Mouse (Mus musculus) embryonic fibroblast, embryonic 13.5 days (primary cell): ENCODE measurements around the gene Htra3. TPM values are rescaled to one million over a fixed set of nuclear protein-coding genes. Genes with fewer than 3 reads are reported as not detected.

Source experiments
- H3K27ac ChIP-seq: 2 replicates; pipeline ENCODE4 v1.5.1; 2012; ENCODE audit warnings: low read length, control low read depth, inconsistent platforms; ENCODE audit not compliant: insufficient read depth
- H3K4me1 ChIP-seq: 2 replicates; pipeline ENCODE4 v1.6.1; 2011; ENCODE audit warnings: low read length; ENCODE audit not compliant: control insufficient read depth, insufficient read depth
- H3K4me3 ChIP-seq: 2 replicates; pipeline ENCODE4 v1.5.1; 2011; ENCODE audit warnings: mild to moderate bottlenecking, control low read depth, low read length; ENCODE audit not compliant: insufficient read depth
- CTCF ChIP-seq: IDR thresholded peaks from 2 replicates; pipeline ENCODE4 v1.5.1; 2011; ENCODE audit warnings: mild to moderate bottlenecking, control low read depth, low read length, moderate library complexity, borderline replicate concordance; ENCODE audit not compliant: insufficient read depth
- POLR2A ChIP-seq: IDR thresholded peaks from 2 replicates; pipeline ENCODE4 v1.6.1; 2011; ENCODE audit warnings: low read depth, mild to moderate bottlenecking, control low read depth, low read length, moderate library complexity
- polyA plus RNA-seq: library from polyadenylated mRNA; stranded (reverse); fragments of >200 nt; gene quantifications from 2 replicates; pipeline ENCODE4 v1.2.4, GENCODE M21; 2011; ENCODE audit warnings: low read depth; ENCODE audit not compliant: missing spikeins, insufficient read length

Gene Htra3
- polyA plus RNA-seq, 1 experiment: 19.2 TPM

DNA sequence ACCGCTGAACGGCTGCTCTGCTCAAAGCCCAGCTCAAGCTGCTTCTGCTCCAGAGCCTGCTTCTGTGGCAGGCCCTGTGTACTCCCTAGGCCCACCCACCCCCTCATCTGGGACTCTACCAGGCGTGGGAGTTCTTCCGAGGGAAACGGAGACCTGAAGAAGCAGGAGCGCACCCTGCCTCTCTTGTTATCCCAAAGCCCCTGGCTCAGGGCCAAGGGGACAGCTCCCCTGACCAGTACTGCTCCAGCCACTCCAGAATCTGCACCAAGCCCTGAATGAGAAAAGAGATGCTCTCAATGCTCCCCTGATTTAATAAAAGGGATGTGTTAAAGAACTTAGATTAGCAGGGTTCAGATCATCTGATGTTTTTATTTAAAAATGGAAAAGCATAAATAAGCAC, 18.4 kb downstream of the Htra3 start:
- no peak for TF ChIP-seq POLR2A
- TF ChIP-seq CTCF: no peak
- Histone ChIP-seq H3K27ac (no peak overlapping the region), H3K4me3 (no peak overlapping the region), H3K4me1 (no peaks in the 10 kb centered on the region)

DNA sequence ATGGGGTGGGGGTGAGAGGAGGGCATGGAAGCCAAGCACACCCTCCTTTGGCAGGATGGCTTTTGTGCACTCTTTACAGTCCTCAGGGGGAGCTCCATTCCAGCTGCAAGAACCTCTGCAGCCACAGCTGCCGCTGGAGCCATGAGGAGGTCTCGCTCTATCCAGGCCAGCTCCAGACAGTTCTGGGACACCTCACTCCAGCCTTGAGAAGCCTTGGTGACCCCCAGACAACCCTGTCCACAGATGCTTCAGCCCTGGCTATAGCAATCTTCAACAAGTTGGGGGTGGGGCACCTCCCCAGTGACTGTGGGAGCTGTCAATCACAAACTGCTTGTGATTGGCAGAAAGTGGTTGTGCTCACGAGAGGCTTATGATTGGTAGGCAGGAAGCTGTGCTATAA, 20.1 kb downstream of the Htra3 start:
- H3K27ac ChIP-seq: no peak overlapping the region
- H3K4me3 ChIP-seq: no peak overlapping the region
- no peak for TF ChIP-seq CTCF
- no peak for TF ChIP-seq POLR2A
- no peaks in the 10 kb centered on the region for H3K4me1 ChIP-seq

DNA sequence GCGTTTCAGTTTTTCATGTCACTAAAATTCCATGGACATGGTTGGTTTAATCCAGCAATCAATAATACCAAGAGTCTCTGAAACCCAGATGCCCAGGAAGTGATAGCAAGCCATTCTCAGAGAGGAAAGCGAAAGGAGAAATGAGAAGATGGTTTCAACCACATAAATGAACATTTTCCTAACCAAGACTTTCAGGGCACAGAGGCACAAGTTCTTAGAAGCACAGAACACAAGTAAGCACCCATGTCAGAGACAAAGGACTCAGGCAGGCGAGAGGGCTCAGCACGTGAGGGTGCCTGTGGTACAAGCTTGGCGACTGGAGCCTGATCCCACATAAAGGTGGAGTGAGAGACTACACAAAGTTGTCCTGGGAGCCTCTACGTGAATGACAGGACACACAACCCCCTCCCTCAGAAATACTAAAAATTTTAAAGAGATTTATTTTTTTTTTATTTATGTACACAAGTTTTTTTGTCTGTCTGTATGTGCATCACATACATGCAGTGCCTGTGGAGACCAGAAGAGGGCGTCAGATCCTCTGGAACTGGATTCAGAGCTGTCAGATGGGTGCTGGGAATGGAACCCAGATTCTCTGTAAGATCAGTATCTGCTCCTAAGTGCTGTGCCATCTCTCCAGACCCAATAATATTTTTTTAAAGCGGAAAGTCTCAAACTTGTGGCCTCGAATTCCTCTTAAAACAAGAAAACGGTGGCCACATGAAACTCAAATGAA, 23.7 kb downstream of the Htra3 start:
- Histone ChIP-seq H3K27ac (no peak overlapping the region), H3K4me1 (no peaks in the 10 kb centered on the region), H3K4me3 (no peak overlapping the region)
- TF ChIP-seq POLR2A (no peak), CTCF (no peak)

DNA sequence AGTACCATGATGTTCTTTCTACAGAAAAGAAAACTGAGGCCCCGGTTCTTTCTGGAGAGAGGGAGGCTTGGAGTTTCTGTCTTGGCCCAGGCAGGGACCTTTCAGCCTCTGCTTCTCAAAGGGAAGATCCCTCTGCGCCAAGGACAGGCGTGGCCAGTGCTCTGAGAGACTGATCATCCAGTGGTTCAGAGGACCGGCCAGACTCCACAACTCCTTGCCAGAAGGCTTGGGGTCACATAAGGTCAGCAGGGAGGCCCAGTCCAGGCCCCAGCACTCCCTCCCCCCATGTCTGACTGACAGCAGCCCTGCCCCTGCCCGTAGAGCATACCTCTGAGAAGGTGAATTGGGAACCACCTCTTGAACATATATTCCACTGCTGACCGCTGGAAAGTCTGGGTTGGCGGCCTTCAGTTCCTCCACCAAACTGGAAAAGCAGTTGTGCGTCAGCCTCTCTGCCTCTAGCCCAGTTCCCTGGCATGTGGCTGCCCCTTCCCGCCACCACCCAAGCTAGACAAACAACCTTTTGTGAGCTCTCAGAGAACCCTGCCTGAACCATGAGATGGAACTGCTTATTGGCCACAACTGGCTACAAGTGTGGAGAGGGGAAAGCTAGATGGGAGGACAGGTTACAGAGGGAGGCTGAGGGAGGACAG, 25.7 kb downstream of the Htra3 start:
- Histone ChIP-seq H3K4me1 (no peaks in the 10 kb centered on the region), H3K4me3 (no peak overlapping the region), H3K27ac (no peak overlapping the region)
- no peak for TF ChIP-seq POLR2A
- no peak for TF ChIP-seq CTCF

DNA sequence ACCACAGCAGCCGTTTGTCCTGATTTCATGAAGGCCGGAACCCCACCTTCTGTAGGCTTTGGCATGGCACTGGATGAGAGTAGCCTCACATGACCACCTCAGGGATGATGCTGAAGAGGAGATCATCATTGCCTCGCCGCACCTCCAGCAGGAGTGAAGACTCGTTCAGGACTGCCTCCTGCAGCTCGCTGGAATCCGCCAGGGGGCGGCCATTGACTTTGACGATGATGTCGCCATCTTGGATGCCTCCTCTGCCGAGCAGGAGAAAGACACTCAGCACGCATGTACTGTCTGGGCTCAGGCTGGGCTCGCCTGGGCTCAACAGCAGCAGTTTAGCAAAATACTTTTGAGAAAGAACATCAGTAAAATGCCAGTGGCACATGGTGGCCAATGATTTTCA, 26.7 kb downstream of the Htra3 start:
- Histone ChIP-seq H3K27ac (no peak overlapping the region), H3K4me1 (no peaks in the 10 kb centered on the region), H3K4me3 (no peak overlapping the region)
- TF ChIP-seq CTCF: no peak
- TF ChIP-seq POLR2A: no peak

DNA sequence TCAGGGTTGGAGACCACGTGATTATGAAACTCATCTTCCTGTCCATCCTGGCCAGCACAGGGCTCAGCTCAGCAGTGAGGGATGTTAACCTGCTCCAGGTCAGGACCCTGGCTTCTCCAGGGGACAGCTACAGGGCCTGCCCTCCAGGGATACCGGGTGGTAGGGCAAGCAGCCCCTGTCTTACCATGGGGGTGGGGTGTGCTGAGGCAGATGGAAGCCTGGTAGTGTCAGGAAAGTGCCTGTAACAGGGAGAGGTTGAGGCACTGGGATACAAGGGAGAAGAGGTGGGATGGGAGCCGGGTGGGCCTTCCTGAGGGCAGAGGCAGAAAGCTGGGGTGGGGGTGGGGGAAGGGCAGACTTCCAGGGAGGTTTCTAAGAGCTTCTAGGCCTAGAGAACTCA, 27.3 kb downstream of the Htra3 start:
- H3K4me1 ChIP-seq: no peaks in the 10 kb centered on the region
- no peak for TF ChIP-seq POLR2A
- TF ChIP-seq CTCF: no peak
- H3K27ac ChIP-seq: no peak overlapping the region
- H3K4me3 ChIP-seq: no peak overlapping the region

DNA sequence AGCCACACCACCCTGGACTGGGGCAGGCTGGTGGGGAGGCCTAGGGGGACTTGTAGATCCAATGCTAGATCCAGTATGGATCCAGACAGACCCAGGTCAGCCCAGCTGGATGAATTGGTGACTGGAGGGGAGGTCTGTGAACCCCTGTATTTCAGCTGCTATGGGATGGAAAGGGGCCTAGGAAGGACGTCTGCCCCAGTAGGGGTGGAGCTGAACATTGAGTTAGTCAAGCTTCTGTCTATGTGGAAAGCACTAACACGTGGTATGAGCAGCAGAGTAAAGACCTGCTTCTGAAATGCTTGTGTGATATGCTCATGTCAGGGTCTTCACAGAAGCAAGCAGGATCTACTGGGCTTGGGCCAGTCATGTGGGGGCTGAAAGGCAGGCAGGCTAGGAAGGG, 31.4 kb downstream of the Htra3 start:
- Histone ChIP-seq H3K4me3 (no peak overlapping the region), H3K4me1 (no peaks in the 10 kb centered on the region; the same call in 1 of the 2 replicates), H3K27ac (no peak overlapping the region)
- no peak for TF ChIP-seq POLR2A

DNA sequence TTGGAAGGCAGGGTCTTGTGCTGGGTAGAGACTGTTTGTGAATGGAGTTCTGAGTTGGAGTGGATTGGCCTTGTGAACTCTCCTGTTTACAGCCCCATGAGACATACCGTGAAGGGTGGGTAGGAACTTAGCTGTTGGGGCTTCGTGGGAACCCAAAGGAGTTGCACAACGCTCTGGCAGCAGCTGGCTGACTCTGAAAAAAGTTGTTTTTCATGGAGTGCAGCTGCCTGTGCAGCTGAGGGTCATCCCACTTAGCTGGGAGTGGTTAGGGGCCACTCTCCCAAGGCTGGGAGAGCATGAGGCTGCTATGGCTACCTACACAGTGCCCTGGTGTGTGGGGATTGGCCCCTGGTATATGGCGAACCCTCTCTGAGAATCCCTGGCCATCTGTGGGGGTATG, 32.0 kb downstream of the Htra3 start:
- Histone ChIP-seq H3K4me3 (no peak overlapping the region), H3K27ac (no peak overlapping the region), H3K4me1 (no peaks in the 10 kb centered on the region; the same call in 1 of the 2 replicates)
- TF ChIP-seq POLR2A: no peak
- TF ChIP-seq CTCF: no peak

DNA sequence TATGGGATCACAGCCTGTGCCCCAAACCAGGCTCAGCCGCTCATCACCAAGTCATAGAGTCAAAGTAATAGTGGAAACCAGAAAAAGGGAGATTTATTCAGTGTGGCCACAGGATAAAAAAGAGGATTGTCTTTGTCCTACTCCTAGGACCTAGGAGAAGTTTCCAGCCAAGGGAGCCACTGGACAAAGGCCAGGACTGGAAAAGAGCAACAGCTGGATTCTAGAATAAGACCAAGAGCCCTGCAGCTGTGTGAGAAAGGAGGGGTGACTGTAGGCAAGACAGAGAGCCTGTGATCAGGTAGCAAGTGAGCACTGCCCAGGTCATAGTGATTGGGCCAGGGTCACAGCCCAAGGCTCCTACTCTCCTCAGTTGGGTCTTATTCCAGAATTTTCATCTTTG, 32.7 kb downstream of the Htra3 start:
- no peak overlapping the region for H3K4me3 ChIP-seq
- no peak for TF ChIP-seq POLR2A
- TF ChIP-seq CTCF: no peak

DNA sequence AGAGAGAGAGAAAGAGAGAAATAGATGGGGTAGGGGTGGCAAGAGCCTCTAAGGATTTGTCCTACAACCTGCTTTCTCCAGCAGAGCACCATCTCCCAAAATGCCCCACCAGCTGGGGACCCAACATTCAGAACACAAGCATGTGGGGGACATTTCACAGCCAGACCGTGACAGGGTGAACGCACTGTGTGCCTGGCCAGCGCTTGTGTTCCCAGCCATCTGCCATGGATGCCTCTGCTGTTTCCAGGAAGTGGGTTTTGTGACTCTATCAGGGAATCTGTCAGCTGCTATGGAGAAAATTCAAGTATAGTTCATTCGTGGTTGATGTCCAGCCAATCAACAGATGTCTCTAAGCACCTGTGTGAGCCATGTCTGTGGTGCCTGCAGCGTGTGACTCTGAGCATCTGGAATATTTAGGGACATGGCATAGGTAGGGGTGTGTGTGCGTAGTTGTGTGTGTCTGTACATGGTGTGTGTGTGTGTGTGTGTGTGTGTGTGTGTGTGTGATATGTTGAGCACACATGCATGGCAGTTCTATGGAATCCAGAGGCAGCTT, 33.6 kb downstream of the Htra3 start:
- H3K4me1 ChIP-seq: no peaks in the 10 kb centered on the region; the same call in 1 of the 2 replicates
- H3K4me3 ChIP-seq: no peak overlapping the region
- no peak for TF ChIP-seq CTCF
- no peak for TF ChIP-seq POLR2A
- no peak overlapping the region for H3K27ac ChIP-seq

More for the DNA sequence above, 32.7 kb downstream of the Htra3 start:
- H3K27ac ChIP-seq: no peak overlapping the region
- H3K4me1 ChIP-seq: no peaks in the 10 kb centered on the region; the same call in 1 of the 2 replicates

DNA sequence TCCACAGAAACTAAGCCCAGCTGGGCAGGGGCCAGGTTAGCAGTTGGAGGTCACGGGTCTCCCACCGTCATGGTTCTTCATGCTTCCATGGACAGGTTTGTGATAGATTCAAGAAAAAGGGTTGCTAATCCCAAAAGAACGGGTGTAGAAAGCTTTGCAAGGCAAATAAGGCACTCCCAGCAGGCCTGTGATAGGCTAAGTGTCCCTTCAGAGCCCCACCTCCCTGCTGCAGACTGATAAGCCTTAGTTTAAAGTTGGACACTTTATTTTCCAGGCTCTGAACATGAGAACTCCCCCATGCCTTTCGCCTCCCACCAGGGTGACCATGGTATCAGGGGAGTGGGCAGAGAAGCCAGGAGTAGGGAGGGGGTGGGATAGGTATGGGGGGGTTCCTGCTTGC, 35.5 kb downstream of the Htra3 start:
- no peaks in the 10 kb centered on the region; the same call in 1 of the 2 replicates for H3K4me1 ChIP-seq
- TF ChIP-seq POLR2A (no peak), CTCF (no peak)
- no peak overlapping the region for H3K4me3 ChIP-seq
- H3K27ac ChIP-seq: no peak overlapping the region
